ENCODE assay signal across 8 mouse cellular contexts in the genomic region with DNA sequence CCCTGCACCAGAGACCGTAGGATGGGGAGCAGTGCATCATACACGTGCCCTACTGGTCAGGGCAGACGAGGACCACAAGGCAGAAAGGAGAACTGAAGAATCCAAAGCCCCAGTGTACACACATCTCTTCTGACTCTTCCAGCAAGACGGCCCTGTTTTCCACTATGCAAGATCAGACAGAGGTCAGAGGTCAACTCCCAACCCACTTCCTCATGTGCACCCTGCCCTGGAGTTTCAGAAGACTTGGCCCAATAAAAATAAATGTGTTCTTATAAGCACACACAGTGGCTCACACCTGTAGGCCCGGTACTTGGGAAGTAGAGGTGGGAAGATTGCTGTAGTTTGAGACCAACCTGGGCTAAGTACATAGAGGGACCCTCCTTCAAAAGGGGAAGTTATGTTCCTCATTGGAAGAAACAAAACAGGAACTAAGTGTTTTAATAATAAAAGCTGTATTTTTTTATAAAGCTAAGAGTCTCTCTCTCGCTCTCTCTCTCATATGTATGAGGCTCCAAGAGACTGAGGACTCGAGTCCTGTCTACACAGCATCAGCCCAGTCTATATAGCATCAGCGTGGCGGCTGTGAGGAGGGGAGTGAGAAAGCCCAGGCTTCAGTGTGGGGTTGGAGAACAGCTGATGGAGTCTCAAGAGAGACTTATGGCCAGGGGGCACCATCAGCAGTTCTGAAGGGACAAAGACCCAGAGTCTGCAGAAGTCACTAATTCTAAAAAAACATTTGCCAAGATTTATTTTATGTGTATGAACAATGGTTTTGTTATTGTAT. TPM values are rescaled to one million over a fixed set of nuclear protein-coding genes. Genes with fewer than 3 reads are reported as not detected.
DNase-seq lines count a peak whose midpoint lies in the region; ATAC-seq and TF ChIP-seq lines count a peak whose summit lies in the region.

No protein-coding gene starts in this region.

- H3K9ac ChIP-seq in limb, embryonic 13.5 days, result no peak overlapping the region

- peak overlapping the region; percentile 67 for H3K27ac ChIP-seq in bone marrow, adult 2 months (ENCODE audit: control insufficient read depth, insufficient read depth, low read depth, low read length, poor library complexity)
- H3K27ac ChIP-seq in limb, embryonic 13.5 days, result no peak overlapping the region

- H3K4me1 ChIP-seq in bone marrow, adult 2 months (ENCODE audit: control insufficient read depth, insufficient read depth, low read length), result peaks cover 4% of the 10 kb centered on the region
- H3K4me1 ChIP-seq in limb, embryonic 13.5 days, result peaks cover 21% of the 10 kb centered on the region

- no peak for TF ChIP-seq POLR2A in bone marrow, adult 2 months (IDR thresholded peaks at IDR 0.05; ENCODE audit: borderline replicate concordance, control insufficient read depth, low read depth, low read length)

- ATAC-seq in limb, embryonic 13.5 days (ENCODE audit: low FRiP score, low read depth), result no peak
- peak; percentile 71 for ATAC-seq in monocyte, adult 5-6 weeks (replicated peaks; ENCODE audit: insufficient number of reproducible peaks, low FRiP score, low TSS enrichment, poor library complexity, severe bottlenecking)

- intact Hi-C loops in gastrocnemius, postnatal 36 days (cut with DNase I), result loop anchor here (2.0 kb wide), 1 partner anchor 45 kb away; no protein-coding TSS in a partner anchor

- H3K4me2 ChIP-seq in limb, embryonic 13.5 days (replicated peaks), result peak overlapping the region; percentile 72

- DNase-seq in kidney, adult 18-20 months, result peak; percentile 23
- DNase-seq in kidney, adult 9 months, result no peak
- no peak for DNase-seq in T-cell, adult 2 months (ENCODE audit: low spot score)
- DNase-seq in ovary, postnatal 14 days (ENCODE audit: low spot score), result no peak
- no peak for DNase-seq in gastrocnemius, postnatal 36 days

- H3K36me3 ChIP-seq in limb, embryonic 13.5 days, result peaks cover 9% of the 10 kb centered on the region

- peaks cover 4% of the 10 kb centered on the region for H3K27me3 ChIP-seq in limb, embryonic 13.5 days

- 34% methylated on average over 9 of the region's 9 CpGs for WGBS in bone marrow, adult 2 months
- WGBS in limb, embryonic 13.5 days, result 86% methylated on average over 9 of the region's 9 CpGs

- H3K4me3 ChIP-seq in bone marrow, adult 2 months (replicated peaks; ENCODE audit: control insufficient read depth, low read depth, low read length), result peak overlapping the region; percentile 27
- H3K4me3 ChIP-seq in limb, embryonic 13.5 days, result no peak overlapping the region

- H3K9me3 ChIP-seq in limb, embryonic 13.5 days, result no peaks in the 10 kb centered on the region

- TF ChIP-seq CTCF in bone marrow, adult 2 months (IDR thresholded peaks at IDR 0.05; ENCODE audit: control insufficient read depth, insufficient read depth, low read length), result no peak

RNA-seq across cellular contexts. Expression of a gene that starts 1.7 kb away (rescaled TPM):
- 8.3 and 16.1 TPM in 2 replicates for polyA plus RNA-seq in bone marrow, adult 2 months (2011; ENCODE audit: insufficient read depth, insufficient read length, low replicate concordance, missing spikeins)
- 42.4 and 45.9 TPM in 2 replicates for polyA plus RNA-seq in limb, embryonic 13.5 days (2015; fragmentation: Nextera tagmentation; extraction: Ambion mirVana)
- total RNA-seq in monocyte, adult 5-6 weeks (2017), result 37.7 to 56.2 TPM (median 52.1 TPM) in 3 replicates
- total RNA-seq in gastrocnemius, postnatal 36 days (2021), result 1 to 10 TPM; 4.2 to 6.8 TPM

RNA-seq across cellular contexts. Expression of a gene that starts 5.8 kb away (rescaled TPM):
- polyA plus RNA-seq in bone marrow, adult 2 months (2011; ENCODE audit: insufficient read depth, insufficient read length, low replicate concordance, missing spikeins), result 0.66 and 1.5 TPM in 2 replicates
- 0.62 and 0.75 TPM in 2 replicates for polyA plus RNA-seq in limb, embryonic 13.5 days (2015; fragmentation: Nextera tagmentation; extraction: Ambion mirVana)
- 0.21 TPM in 1 of 3 replicates, not detected in the others for total RNA-seq in monocyte, adult 5-6 weeks (2017)
- under 1 TPM; 0.10 to 0.61 TPM for total RNA-seq in gastrocnemius, postnatal 36 days (2021)

RNA-seq across cellular contexts. Expression of a gene that starts 6.3 kb away (rescaled TPM):
- 0.59 and 3.2 TPM in 2 replicates for polyA plus RNA-seq in bone marrow, adult 2 months (2011; ENCODE audit: insufficient read depth, insufficient read length, low replicate concordance, missing spikeins)
- polyA plus RNA-seq in limb, embryonic 13.5 days (2015; fragmentation: Nextera tagmentation; extraction: Ambion mirVana), result 2.7 and 3.9 TPM in 2 replicates
- 1.6 to 3.5 TPM (median 2.8 TPM) in 3 replicates for total RNA-seq in monocyte, adult 5-6 weeks (2017)
- 1 to 10 TPM; 1.4 to 1.5 TPM for total RNA-seq in gastrocnemius, postnatal 36 days (2021)

RNA-seq across cellular contexts. Expression of a gene that starts 21.0 kb away (rescaled TPM):
- 201 and 438 TPM in 2 replicates for polyA plus RNA-seq in bone marrow, adult 2 months (2011; ENCODE audit: insufficient read depth, insufficient read length, low replicate concordance, missing spikeins)
- polyA plus RNA-seq in limb, embryonic 13.5 days (2015; fragmentation: Nextera tagmentation; extraction: Ambion mirVana), result 22.8 and 24.1 TPM in 2 replicates
- total RNA-seq in monocyte, adult 5-6 weeks (2017), result 94.2 to 148 TPM (median 113 TPM) in 3 replicates
- 1 to 10 TPM; 6.2 to 8.1 TPM for total RNA-seq in gastrocnemius, postnatal 36 days (2021)

RNA-seq across cellular contexts. Expression of a gene that starts 43.6 kb away (rescaled TPM):
- 13.9 and 22.7 TPM in 2 replicates for polyA plus RNA-seq in bone marrow, adult 2 months (2011; ENCODE audit: insufficient read depth, insufficient read length, low replicate concordance, missing spikeins)
- 40.0 and 41.8 TPM in 2 replicates for polyA plus RNA-seq in limb, embryonic 13.5 days (2015; fragmentation: Nextera tagmentation; extraction: Ambion mirVana)
- 1.6 to 4.9 TPM (median 2.1 TPM) in 3 replicates for total RNA-seq in monocyte, adult 5-6 weeks (2017)
- total RNA-seq in gastrocnemius, postnatal 36 days (2021), result 10 to 100 TPM; 16.1 to 20.9 TPM
